Mouse (Mus musculus): ENCODE measurements around the gene Sesn3.

Sesn3 gene

DNA sequence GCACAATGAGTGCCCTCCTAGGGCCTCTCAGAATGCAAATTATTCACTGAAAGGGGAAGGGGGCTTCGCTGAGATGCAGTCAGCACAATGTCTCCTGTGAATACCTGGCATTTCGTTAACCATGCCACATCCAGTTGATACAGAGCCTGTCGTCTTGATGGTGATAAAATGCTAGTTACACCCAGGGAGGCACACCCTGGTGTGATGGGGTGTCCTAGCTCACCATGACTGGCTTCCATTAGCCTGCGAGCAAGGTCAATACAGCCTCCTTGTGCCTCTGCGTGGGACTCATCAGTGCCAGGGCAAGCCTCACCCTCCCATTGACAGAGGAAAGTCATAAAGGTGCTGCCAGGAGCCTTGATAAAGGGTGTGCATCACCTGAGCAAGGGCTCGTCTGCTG is 80.0 kb downstream of the Sesn3 start:
- in situ Hi-C loops (cut with MboI) = no loop called here

DNA sequence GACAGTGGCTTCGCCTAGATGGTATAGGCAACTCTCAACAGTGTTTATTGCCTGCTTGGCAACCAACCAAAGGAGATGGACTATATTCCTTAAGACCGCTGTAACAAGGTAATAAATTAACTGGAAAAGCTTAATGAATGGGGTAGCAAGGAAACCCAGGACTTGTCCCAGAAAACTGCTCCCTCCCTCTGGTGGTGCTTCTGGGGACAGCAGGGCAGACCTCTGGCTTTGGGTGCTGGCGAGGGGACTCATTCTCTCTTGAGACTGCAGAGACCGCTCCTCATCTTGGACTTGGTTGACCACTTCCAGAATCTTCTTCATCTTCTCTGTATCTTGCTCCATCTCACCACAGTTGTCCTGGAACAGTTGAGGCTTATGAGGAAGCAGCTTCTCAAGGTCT is 82.2 kb downstream of the Sesn3 start:
- in situ Hi-C loops (cut with MboI) = no loop called here

DNA sequence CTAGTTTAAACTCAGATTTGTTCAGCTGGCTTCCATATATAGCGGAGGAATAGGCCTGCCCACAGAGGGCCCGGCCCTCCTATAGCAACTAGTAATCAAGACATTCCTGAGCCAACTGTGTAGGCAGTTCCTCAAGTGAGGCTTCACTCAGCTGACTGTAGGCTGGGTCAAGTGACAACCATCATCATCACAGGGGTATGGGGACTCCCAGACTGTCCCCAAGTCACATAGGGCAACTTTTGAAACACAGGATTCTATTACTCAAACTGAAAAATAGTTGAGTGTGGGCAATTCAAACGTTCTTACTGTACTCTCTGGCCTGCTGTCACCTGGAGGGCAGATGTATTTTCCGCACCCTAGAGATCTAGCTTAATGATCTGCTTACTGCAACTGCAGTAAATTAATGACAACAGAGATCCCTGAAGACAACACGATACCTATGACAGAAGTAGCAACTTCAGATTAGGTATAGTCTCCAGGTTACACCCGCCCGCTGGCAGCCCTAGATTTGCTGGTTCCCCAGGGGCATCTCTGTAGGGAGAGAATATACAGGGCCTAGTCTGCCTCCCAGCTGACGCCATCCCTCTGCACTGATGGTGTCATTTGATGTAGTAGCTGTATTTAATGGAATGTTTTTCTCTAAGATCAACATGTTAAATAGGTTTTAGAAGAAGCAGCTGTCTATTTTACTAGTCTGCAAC is 87.4 kb downstream of the Sesn3 start:
- in situ Hi-C loops (cut with MboI) = no loop called here

DNA sequence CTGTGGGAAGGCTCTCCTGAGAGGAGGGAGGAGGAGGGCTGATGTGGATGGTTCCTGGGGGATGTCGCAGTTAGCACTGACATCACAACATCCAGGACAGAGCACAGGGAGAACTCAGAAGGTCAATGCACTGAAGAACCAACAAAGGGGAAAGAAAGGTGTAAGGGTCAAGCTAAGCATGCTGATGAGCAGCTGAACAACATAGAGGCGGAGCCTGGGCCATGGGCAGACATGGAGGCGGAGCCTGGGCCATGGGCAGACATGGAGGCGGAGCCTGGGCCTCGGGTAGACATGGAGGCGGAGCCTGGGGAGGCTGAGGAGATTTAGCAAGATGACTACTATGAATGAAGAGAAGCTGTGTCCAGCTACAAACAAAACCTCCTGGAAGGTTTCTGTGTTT is 88.7 kb downstream of the Sesn3 start:
- in situ Hi-C loops (cut with MboI) = no loop called here

DNA sequence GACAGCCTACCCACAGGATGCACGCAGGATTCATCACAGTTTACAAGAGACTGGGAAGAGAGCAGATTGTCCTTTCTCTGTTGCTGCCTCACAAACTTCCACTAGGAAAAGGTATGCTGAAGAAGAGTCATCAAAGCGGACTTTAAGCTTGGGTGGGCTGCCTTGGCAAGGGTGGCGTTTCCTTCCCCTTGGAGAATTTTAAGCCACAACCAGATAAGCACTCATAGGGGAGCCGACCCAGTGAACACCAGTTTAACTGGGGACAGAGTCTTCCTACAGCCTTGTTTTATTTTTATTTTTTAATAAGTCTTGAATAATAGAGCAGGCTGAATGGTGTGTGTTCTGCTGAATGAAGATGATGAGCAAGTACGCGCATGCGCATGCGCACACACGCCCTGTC is 89.9 kb downstream of the Sesn3 start:
- in situ Hi-C loops (cut with MboI) = no loop called here

DNA sequence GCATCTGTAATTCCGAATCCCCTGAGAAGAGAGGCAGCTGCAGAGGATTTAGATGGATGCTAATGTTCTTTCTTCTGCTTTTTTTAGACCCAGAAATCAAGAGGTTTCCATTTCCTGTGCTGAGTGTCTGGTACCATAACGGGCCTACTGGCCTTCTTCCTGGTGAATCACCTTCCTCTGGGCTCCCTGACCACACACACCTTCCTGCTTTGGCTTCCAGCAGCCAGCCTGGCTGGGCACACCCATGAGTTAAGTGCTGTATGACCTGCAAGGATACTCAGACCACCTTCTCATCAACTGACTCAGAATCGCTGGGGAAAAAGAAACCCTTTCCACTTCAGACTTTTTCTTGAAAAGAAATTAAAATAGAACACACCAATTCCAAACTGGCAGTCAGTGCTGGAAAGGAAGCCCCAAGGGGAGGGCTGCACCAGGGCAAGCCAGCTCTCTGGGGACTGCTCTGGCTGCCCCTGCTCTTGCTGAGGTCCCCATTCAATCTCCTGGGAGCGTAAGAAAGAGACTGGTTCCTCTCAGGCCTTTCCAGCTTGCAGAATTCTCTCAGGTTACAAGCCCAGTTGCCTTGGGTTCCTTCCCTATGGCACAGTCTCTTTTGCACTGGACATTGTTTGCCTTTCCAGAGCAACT is 90.7 kb downstream of the Sesn3 start:
- in situ Hi-C loops (cut with MboI) = no loop called here

DNA sequence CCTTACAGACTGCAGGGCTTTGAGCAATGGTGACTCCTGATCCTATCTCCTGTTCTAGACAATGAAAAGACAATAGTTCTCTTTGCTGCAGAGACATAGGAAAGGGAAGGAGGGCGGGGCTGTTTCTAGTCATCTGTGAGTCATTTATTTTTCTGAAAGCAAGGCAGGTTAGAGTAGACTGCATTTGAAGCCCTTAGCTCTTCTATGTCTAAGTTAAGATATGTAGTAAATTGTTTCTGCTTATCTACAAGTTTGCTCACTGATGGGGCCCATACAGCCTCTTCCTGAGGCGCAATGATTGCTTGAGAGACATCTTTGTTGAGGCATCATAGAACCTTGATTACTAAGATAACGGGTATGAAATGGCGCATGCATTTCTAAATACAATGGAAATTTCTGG is 93.0 kb downstream of the Sesn3 start:
- in situ Hi-C loops (cut with MboI) = no loop called here

DNA sequence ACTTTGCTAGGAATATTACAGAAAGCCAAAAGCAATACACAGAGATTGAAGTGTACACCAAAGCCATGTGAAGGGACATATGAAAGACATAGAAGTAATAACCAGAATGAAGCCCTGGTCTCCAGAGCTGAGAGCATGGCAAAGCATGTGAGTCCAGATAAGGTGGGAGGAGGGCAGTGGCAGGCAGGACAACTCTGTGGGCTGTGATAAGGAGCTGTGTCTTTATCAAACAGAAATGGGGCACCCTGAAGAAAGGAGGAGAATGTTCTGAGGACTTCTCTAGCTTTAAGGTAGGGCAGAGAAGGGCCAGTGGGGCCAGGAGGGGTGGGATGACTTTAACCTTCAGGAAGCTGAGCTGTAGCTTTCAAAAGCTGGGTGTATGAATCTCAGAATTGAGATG is 94.4 kb downstream of the Sesn3 start:
- in situ Hi-C loops (cut with MboI) = no loop called here

DNA sequence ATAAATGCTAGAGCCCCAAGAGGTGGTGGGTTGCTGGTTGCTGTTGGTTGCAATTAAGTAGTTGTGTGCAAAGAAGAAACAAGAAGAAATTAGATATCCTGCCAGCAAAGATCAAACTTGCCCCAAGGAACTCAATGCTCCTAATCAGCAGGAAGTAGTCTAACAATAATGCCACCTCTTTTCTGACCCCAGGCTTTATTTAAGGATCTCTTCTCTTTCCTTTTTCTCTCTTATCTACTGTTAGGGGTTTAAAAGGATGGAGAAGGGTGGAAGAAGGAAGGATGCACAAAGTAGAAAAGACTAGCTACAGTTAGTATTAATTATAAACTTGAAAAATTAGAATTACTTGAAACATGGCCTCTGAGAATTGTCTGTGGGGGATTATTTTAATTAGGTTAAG is 97.6 kb downstream of the Sesn3 start:
- in situ Hi-C loops (cut with MboI) = no loop called here

DNA sequence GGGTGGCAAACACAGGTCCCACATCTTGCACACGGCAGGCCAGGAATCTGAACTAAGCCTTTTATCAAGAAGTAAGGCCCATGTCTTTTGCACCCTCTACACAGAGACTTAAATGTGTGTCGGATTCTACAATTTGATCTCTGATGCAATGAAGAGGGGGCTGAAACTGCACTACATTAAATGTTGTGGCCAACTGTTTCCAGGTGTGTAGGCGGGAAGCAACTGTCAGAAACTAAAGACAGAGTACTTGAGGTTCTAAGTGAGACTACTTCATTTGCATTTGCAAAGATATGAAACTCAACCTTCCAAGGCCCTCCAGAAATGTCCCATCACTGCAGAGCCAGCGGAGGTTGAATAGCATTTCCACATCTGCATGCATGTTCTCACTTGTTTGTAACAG is 101.3 kb downstream of the Sesn3 start:
- in situ Hi-C loops (cut with MboI) = no loop called here

DNA sequence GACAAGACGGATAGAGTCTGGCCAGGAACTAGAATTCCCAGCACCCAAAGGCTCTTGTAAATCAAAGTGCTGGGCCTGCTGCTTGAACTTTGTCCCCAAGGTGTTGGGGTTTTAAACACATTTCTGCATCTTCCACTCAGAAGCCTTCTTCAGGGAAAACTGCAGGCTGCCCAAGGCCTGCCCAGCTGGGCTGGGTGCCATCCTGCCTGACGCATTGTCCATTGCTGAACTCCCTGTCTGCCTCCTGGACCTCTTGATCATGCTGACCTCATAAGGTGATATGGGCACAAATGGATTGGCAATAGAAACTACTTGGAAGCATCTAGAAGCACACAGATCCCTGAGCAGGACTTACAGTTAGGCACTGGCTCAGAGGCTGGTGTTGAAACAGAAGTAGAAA is 103.3 kb downstream of the Sesn3 start:
- in situ Hi-C loops (cut with MboI) = no loop called here

DNA sequence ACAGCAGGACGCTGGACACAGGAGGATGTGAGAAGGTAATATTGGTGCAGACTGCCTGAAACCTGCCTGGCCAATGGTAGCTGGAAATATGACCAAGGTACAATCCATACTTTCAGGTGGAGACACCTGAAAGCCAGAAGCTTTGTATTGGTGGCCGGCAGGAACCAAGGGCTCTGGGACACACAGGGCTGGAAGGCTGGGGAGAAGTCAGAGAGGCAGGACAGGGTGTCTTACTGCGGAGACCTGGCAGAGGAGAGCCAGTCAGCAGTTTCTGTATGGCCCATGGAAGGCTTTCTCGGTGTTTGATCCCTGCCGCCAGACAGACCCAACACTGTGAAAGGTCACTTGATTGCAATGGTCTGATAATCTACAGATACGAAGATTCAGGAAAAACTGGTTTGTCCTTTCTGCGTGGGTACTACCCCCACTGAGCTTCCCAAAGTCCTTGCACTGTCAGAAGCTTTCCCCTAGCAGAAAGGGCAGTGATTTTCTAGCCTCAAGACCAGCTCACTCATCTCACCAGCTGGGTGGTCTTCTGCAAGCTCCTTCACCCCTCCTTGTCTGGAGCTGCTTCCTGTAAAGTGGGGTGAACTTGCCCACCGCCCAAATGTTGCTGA is 105.0 kb downstream of the Sesn3 start:
- in situ Hi-C loops (cut with MboI) = no loop called here

DNA sequence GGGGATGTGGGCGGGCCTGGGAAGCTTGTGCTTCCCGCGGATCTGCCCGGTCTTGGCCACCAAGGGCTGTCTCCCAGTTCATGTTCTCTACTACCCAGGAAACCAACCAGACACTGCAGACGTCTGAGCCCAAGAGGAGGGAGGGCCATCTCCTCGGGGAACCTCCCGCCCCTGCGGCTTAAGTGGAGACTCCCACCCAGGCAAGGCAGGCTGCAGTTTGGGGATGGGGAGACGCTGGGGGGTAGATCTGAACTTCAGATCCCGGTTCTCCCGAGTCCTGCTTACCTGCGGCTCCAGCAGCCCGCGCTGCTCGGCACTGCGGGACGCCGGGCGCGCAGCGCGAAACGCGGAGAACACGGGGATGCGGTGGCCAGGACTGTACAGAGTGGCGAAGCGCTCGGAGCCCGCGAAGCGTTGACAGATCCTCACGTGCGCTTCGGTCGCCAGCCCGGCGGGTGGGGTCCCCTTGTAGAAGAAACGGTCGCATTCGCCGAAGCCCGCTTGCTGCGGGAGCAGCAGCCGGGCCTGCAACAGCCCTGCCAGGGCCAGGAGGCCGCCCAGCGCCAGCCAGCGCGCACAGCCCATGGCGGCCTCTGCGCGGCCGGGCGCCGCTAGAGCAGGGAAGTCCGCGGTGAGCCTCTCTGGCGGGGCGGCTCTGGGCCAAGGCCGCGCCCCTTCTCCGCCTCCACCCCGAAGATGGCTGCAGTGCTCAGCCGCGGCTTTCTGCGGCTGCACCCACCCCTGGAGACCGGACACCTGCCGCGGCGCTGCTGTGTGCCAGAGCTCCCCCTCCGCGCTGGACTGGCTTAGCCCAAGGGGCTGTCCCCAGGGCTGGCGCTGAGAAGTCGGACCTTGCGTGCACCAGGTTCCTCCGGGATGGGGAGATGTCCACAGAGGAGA is 105.8 kb downstream of the Sesn3 start:
- in situ Hi-C loops (cut with MboI) = no loop called here

DNA sequence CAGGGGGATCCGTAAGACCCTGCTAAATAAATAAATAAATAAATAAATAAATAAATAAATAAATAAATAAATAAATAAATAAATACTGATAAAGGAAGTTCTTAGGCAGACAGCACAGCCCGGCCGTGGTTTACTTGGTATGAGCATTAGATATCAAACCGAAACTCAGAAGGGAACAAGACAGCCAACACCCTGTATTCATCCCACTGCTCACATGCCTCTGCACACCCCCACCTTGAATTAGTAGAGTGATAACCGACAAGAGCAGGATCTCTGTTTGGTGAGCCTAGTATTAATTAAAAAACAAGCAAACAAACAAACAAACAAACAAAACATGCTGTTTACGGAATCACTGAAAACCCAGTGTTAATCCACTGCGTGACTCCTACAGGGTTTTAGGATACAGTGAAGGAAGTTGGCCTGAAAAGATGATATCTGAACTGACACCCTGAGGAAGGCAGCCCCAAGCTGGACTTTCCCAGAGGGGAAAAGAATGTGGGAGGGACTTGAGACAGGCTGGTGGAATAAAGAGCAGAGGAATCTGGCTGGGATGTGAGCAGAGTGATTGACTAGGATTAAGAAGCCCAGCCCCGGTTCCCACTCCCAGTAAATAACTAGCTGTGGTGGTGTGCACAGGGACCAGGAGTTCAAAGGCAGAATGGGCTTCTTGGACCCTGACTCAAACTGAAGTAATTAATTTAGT is 106.6 kb downstream of the Sesn3 start, which contains the start of gene Endod1:
Gene Endod1, minus strand, starts transcription at position 155 of the 703 bp plus-strand sequence.
- in situ Hi-C loops (cut with MboI) = no loop called here

DNA sequence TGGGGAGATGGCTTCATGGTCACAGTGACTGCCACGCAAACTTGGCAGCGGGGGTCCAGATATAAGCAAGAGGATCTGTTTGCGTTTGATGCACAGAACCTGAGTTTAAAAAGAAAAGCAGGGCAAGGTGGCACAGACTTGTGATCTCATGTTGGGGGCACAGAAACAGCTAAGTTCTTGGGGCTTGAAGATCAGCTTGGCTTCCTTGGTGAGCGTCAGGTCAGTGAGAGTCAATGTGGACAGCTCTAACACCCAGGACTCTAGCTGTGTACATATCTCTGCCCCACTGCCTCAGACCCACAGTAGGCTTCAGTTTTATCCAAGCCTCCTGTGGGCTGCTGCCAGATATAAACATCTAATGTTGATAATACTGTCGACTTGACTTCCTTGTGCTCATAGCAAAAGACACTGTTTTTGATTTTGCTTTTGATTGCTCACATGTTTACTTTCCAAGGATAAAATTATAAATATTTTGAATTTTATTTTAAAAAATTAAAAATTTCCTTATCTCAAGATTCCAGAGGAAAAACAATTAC is 107.5 kb downstream of the Sesn3 start:
- in situ Hi-C loops (cut with MboI) = no loop called here
